Mouse (Mus musculus) CH12.LX (cell line): ENCODE data around the gene Sh3rf3.

Experiments used
- CTCF ChIP-seq, 2 experiments: IDR thresholded peaks in 1 of 2; conservative IDR thresholded peaks in 1 of 2; 2 replicates each; pipeline ENCODE4 v1.5.1; 2011 to 2012; ENCODE audit warnings: low read depth in 2 of 2, low read length in 2 of 2, improper control_type of control experiment in 1 of 2, inconsistent platforms in 1 of 2, mild to moderate bottlenecking in 1 of 2, moderate library complexity in 1 of 2
- ELF1 ChIP-seq: IDR thresholded peaks from 2 replicates; pipeline ENCODE4 v1.6.1; 2014; ENCODE audit warnings: low read depth, mild to moderate bottlenecking, inconsistent platforms, low read length, improper control_type of control experiment
- EP300 ChIP-seq: IDR thresholded peaks from 2 replicates; pipeline ENCODE4 v1.6.1; 2011; ENCODE audit warnings: low read length, improper control_type of control experiment
- IRF4 ChIP-seq: IDR thresholded peaks from 2 replicates; pipeline ENCODE4 v1.6.1; 2014; ENCODE audit warnings: low read depth, mild to moderate bottlenecking, inconsistent platforms, low read length, improper control_type of control experiment
- JUND ChIP-seq: conservative IDR thresholded peaks from 2 replicates; pipeline ENCODE4 v1.6.1; 2011; ENCODE audit warnings: low read depth, low read length, improper control_type of control experiment
- MYC ChIP-seq: IDR thresholded peaks from 2 replicates; pipeline ENCODE4 v1.6.1; 2011; ENCODE audit warnings: low read depth, mild to moderate bottlenecking, improper control_type of control experiment, low read length
- TCF12 ChIP-seq: IDR thresholded peaks from 2 replicates; pipeline ENCODE4 v1.6.1; 2014; ENCODE audit warnings: low read depth, mild to moderate bottlenecking, inconsistent platforms, low read length, improper control_type of control experiment

DNA sequence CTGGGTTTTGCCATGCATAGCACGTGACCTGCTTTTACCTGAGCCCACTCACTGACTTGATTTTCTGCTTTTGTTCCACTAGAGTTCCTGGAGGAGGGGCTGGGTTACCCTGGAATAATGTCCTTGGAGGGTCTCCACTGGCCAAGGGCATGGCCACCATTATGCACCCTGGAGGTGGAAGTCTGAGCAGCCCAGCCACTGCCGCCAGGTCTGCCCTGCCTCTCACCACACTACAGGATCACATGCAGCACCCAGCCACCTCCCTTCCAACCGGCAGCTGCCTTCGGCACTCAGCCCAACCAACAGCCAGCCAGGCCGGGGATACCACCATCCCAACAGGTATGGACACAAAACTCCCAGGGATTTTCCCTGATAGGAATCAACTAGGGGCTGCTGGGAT lies 273.4 kb downstream of the Sh3rf3 start:
- TF ChIP-seq JUND: no peak
- no peak for TF ChIP-seq MYC
- no peak for TF ChIP-seq TCF12
- no peak for TF ChIP-seq CTCF (conservative IDR thresholded peaks at IDR 0.05 in 1 of 2, IDR thresholded peaks at IDR 0.05 in 1 of 2; ENCODE audit: low read depth in 2 of 2, low read length in 2 of 2)
- TF ChIP-seq ELF1: no peak
- no peak for TF ChIP-seq EP300
- no peak for TF ChIP-seq IRF4
